Mouse (Mus musculus) heart, embryonic 15.5 days (tissue): ENCODE measurements around the gene Unc13c. TPM values are rescaled to one million over a fixed set of nuclear protein-coding genes. Genes with fewer than 3 reads are reported as not detected.
A peak's percentile ranks its signal among the peaks of the same experiment; 100 is the strongest.

Experiments
- ATAC-seq: fragments of 200-750 bp; cut with Nextera tagmentation; replicated peaks from 2 replicates; pipeline ENCODE4 v1.8.0; 2017; ENCODE audit warnings: low read depth, moderate TSS enrichment; ENCODE audit not compliant: insufficient number of reproducible peaks, insufficient read depth, low FRiP score
- H3K27ac ChIP-seq: fragments of 300-500 bp; sonication (generic); 2 replicates; pipeline ENCODE4 v1.5.1; 2015; ENCODE audit warnings: mild to moderate bottlenecking, inconsistent platforms
- H3K27me3 ChIP-seq: fragments of 300-500 bp; sonication (generic); 2 replicates; pipeline ENCODE4 v1.6.1; 2015; ENCODE audit warnings: inconsistent platforms
- H3K36me3 ChIP-seq: fragments of 300-500 bp; sonication (generic); 2 replicates; pipeline ENCODE4 v1.6.1; 2015; ENCODE audit warnings: mild to moderate bottlenecking, inconsistent platforms
- H3K4me1 ChIP-seq: fragments of 300-500 bp; sonication (generic); replicated peaks from 2 replicates; pipeline ENCODE4 v1.6.1; 2015; ENCODE audit warnings: inconsistent platforms
- H3K4me2 ChIP-seq: fragments of 300-500 bp; sonication (generic); 2 replicates; pipeline ENCODE4 v1.6.1; 2015; ENCODE audit warnings: inconsistent platforms, mild to moderate bottlenecking, moderate library complexity
- H3K4me3 ChIP-seq: fragments of 300-500 bp; sonication (generic); 2 replicates; pipeline ENCODE4 v1.5.1; 2015; ENCODE audit warnings: mild to moderate bottlenecking, inconsistent platforms
- H3K9ac ChIP-seq: fragments of 300-500 bp; sonication (generic); 2 replicates; pipeline ENCODE4 v1.6.1; 2015; ENCODE audit warnings: mild to moderate bottlenecking, inconsistent platforms
- H3K9me3 ChIP-seq: fragments of 300-500 bp; sonication (generic); replicated peaks from 2 replicates; pipeline ENCODE4 v1.6.1; 2016; ENCODE audit warnings: inconsistent platforms
- WGBS: fragments of 180-500 bp; shearing (Covaris S2); methylation state at CpG from one replicate; pipeline ENCODE4 v1.1.7; 2015; ENCODE audit warnings: mixed read lengths; 5-methylcytosine and 5-hydroxymethylcytosine counted together
- polyA plus RNA-seq: library from polyadenylated mRNA; unstranded; fragments of >200 nt; fragmentation: Nextera tagmentation; extraction: Ambion mirVana; gene quantifications from 2 replicates; pipeline ENCODE4 v1.2.1, GENCODE M21; 2015

The Unc13c gene
- polyA plus RNA-seq, 1 experiment from 2014 or later: 2.1 TPM

DNA sequence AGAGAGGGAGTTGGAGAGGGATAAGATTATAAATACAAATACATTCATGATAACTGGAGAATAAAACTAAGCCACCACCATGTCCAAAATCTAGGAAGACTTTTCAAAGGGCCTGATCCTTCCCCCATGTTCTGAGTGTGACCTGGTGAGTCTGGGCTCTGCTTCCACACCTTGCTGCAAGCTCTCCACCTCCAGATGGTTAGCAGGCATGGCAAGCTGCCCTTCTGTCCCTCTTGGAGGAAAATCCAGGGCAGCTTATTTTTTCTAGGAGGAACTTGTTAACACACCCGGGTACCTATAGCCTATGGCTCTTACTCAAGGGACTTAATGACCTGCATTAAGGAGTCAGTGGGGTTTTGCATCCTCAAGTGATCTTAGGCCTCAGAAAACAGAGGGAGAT lies 364.8 kb downstream of the Unc13c start:
- no peak for ATAC-seq
- Histone ChIP-seq H3K27ac (no peak overlapping the region), H3K4me3 (no peak overlapping the region), H3K9me3 (no peaks in the 10 kb centered on the region), H3K4me2 (no peak overlapping the region), H3K9ac (no peak overlapping the region), H3K27me3 (no peaks in the 10 kb centered on the region), H3K4me1 (no peaks in the 10 kb centered on the region), H3K36me3 (no peaks in the 10 kb centered on the region)
- 68% methylated on average over 1 of the region's 1 CpGs for WGBS

DNA sequence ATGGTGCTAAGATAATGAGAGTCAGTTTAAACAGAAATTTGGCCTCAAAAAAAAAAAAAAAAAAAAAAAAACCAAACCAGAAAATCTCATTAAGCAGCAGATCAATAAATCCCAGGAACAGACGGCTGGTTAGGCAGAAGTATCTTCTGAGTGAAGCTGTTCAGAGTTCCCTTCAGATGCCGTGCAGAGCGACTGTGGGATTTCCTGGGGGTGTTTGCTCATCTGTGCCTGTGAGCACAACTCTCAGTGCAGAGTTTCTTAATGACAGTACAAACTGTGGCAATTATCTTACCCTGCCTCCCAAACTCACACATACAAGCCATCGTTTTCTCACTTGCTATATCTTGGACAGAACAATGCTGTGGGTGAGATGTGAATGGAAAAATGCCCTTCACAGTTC lies 403.2 kb downstream of the Unc13c start:
- Histone ChIP-seq H3K9me3 (no peaks in the 10 kb centered on the region), H3K27me3 (no peaks in the 10 kb centered on the region), H3K27ac (no peak overlapping the region), H3K4me1 (no peaks in the 10 kb centered on the region), H3K4me2 (no peak overlapping the region), H3K4me3 (no peak overlapping the region), H3K9ac (no peak overlapping the region), H3K36me3 (no peaks in the 10 kb centered on the region)
- 54% methylated on average over 4 of the region's 4 CpGs for WGBS
- no peak for ATAC-seq

DNA sequence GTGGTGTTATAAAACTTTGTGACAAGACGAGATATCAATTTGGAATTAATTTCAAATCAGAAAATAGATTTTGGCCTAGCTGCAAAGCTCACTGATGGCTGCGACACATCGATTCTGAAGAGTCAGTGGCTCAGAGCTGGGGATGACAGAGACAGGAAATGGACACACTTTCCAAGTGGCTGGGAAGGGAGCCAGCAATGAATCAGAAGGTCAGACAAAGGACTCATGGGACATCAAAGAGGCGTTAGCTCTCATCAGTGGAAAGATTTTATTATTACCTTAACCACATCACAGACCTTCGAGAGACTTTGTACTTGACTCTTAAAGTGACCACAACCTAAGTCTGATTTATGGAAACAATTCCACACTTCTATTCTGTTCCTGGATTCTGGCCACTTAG lies 408.7 kb downstream of the Unc13c start:
- Histone ChIP-seq H3K4me1 (peaks cover 7% of the 10 kb centered on the region), H3K9me3 (no peaks in the 10 kb centered on the region), H3K4me2 (no peak overlapping the region), H3K27ac (0 out of 2 replicates have a peak overlapping the region, but pooled peaks have one; percentile 14), H3K27me3 (no peaks in the 10 kb centered on the region), H3K9ac (no peak overlapping the region), H3K36me3 (no peaks in the 10 kb centered on the region), H3K4me3 (no peak overlapping the region)
- ATAC-seq: no peak
- 16% methylated on average over 5 of the region's 5 CpGs for WGBS

DNA sequence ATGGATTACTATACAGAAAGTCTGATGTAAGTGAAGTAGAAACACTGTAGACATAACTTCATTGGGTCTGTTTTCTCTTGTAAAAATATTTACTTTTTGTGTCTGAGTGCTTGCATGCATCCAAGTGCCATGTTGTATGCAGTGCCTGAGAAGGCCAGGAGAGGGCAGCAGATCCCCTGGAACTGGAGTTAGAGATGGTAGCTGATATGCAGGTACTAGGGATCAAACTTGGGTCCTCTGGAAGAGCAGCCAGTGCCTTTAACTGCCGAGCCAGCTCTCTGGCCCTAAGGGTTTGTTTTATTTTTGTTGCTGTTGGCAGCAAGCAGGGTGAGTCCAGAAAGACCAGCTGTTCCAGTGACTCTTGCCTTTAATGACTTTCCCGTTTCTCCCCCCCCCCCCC lies 411.0 kb downstream of the Unc13c start:
- peaks cover 7% of the 10 kb centered on the region for H3K4me1 ChIP-seq
- no peak for ATAC-seq
- H3K27ac ChIP-seq: no peak overlapping the region
- no peaks in the 10 kb centered on the region for H3K9me3 ChIP-seq
- no peak overlapping the region for H3K4me3 ChIP-seq
- H3K9ac ChIP-seq: no peak overlapping the region
- H3K27me3 ChIP-seq: no peaks in the 10 kb centered on the region
- H3K4me2 ChIP-seq: no peak overlapping the region
- 59% methylated on average over 1 of the region's 2 CpGs for WGBS
- no peaks in the 10 kb centered on the region for H3K36me3 ChIP-seq

DNA sequence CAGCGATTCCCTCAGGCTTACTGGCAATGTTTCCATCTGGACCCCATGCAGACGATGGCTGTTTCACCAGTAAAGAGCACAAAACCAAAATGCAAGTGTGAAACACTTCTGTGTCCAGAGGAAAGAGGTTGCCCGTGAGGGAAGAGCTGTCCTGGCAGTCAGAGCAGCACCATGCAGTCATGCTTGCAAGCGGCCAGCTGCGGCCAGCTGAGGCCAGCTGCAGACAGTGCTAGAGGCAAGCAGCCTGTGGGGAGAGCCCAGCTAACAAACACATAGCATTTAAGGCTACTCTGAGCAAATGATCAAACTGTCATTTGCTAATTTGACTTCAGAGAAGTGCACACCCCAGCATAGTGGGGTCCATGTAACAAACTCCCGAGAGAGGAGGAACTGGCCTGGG lies 413.4 kb downstream of the Unc13c start:
- 75% methylated on average over 6 of the region's 6 CpGs for WGBS
- Histone ChIP-seq H3K4me2 (no peak overlapping the region), H3K36me3 (no peaks in the 10 kb centered on the region), H3K9ac (no peak overlapping the region), H3K27me3 (no peaks in the 10 kb centered on the region), H3K4me1 (peaks cover 8% of the 10 kb centered on the region), H3K9me3 (no peaks in the 10 kb centered on the region), H3K27ac (no peak overlapping the region), H3K4me3 (no peak overlapping the region)
- ATAC-seq: no peak

DNA sequence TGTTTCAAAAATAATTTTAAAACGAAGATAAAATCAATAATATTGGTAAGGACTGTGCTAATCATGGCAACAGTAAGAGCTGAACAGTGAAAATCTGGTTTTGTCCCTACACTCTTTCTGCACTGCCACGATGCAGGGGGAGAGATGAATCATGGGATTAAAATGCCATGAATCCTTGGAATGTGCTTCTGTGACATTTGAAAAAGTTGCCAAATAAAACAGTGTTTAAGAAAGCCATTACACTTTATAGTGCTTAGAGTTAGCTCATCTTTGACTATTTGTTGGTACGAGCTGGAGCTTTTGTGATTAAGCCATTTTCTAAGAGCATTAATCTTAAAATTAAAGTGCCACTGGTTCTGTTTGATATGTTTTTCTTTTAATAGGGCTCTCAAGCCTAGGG lies 496.2 kb downstream of the Unc13c start:
- Histone ChIP-seq H3K9ac (no peak overlapping the region), H3K4me3 (no peak overlapping the region), H3K4me1 (no peaks in the 10 kb centered on the region; the same call in 1 of the 2 replicates), H3K9me3 (no peaks in the 10 kb centered on the region), H3K27ac (no peak overlapping the region), H3K27me3 (no peaks in the 10 kb centered on the region), H3K4me2 (no peak overlapping the region), H3K36me3 (no peaks in the 10 kb centered on the region)
- no peak for ATAC-seq
- WGBS: 34% methylated on average over 3 of the region's 3 CpGs

DNA sequence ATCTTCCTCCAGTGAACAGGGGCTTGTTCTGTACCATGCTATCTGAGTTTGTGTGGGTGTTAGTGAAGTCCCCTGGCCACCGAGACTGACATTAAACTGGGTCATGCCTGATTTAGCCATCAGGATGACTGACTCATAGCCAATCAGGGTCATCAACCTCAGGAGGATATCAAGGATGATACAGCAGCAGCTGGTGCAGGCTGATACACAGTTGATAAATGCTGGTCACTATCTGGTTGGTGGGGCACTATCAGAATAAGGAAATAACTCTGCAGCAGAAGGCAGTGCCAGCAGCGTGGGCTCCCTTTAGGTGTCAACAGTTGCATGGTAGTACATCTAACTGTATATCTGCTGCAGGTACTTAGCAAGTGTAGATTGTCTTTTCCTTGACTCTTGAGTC lies 506.7 kb downstream of the Unc13c start:
- no peak for ATAC-seq

DNA sequence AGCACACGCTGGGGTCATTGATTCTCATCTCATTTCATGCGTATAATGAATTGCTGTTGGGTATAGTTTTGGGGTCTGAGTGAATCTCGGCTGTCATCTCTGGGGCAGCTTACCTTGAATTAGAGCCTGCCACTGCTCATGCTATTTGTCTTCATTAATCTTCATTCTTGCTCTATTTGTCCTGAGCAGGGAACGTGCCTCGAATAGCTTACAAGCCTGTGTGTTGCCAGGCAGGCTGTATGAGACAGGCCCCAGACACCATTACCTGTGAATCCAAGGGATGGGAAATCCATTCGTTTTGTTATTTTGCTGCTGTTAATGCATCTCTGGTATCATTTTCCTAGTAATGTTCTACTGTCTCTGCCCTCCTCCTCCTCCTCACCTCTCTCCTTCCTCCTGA lies 518.8 kb downstream of the Unc13c start:
- Histone ChIP-seq H3K9ac (no peak overlapping the region), H3K36me3 (no peaks in the 10 kb centered on the region), H3K9me3 (no peaks in the 10 kb centered on the region), H3K4me3 (no peak overlapping the region), H3K27me3 (no peaks in the 10 kb centered on the region), H3K4me1 (no peaks in the 10 kb centered on the region), H3K27ac (no peak overlapping the region), H3K4me2 (no peak overlapping the region)
- 81% methylated on average over 6 of the region's 6 CpGs for WGBS
- no peak for ATAC-seq

More for the DNA sequence above, 506.7 kb downstream of the Unc13c start:
- H3K9me3 ChIP-seq: no peaks in the 10 kb centered on the region
- H3K36me3 ChIP-seq: no peaks in the 10 kb centered on the region
- no peak overlapping the region for H3K4me3 ChIP-seq
- H3K4me1 ChIP-seq: no peaks in the 10 kb centered on the region
- H3K27ac ChIP-seq: no peak overlapping the region
- WGBS: 72% methylated on average over 2 of the region's 2 CpGs
- H3K9ac ChIP-seq: no peak overlapping the region
- no peak overlapping the region for H3K4me2 ChIP-seq
- no peaks in the 10 kb centered on the region for H3K27me3 ChIP-seq

DNA sequence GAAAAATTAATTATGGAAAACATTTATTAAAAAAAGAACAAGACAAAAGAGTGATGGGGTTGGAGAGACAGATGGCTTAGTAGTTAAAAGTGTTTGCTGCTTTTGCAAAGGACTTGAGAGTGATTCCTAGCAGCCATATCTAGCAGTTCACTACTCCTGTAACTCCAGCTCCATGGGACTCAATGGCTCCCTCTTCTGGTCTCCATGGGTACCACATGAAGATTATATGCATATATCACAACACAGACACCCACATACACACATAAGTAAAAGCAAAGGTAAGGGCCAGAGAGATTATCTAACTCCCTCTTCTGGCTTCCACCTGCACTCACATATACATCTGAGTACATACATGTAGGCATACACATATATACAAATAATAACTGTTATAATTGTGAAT lies 519.5 kb downstream of the Unc13c start:
- no peaks in the 10 kb centered on the region for H3K9me3 ChIP-seq
- H3K27me3 ChIP-seq: no peaks in the 10 kb centered on the region
- no peak overlapping the region for H3K27ac ChIP-seq
- H3K36me3 ChIP-seq: no peaks in the 10 kb centered on the region
- no peak overlapping the region for H3K4me3 ChIP-seq
- H3K9ac ChIP-seq: no peak overlapping the region
- no peak overlapping the region for H3K4me2 ChIP-seq
- no peaks in the 10 kb centered on the region for H3K4me1 ChIP-seq
- ATAC-seq: no peak

DNA sequence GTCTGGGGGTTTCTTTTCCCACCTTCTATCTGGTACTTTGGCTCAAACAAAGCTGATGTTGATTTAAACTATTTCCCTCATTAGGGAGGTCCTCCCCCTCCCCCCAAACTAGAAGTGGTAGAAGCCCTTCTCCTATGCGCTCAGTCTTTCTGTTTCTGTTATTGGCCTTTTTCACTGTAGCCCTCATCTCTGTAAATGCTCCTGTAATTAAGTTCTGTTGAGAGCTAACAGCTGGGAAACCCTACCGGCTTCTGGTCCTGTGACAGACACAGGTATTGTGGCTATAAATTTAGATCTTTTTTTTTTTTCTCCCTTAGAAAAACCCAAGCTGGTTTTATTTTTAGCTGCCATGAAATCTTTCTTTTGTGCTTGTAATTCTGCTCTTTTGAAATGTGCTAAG lies 536.8 kb downstream of the Unc13c start:
- 70% methylated on average over 2 of the region's 2 CpGs for WGBS
- no peak overlapping the region for H3K27ac ChIP-seq
- no peaks in the 10 kb centered on the region for H3K4me1 ChIP-seq
- no peak for ATAC-seq
- no peaks in the 10 kb centered on the region for H3K9me3 ChIP-seq
- no peak overlapping the region for H3K4me3 ChIP-seq
- H3K9ac ChIP-seq: no peak overlapping the region
- no peaks in the 10 kb centered on the region for H3K36me3 ChIP-seq
- no peak overlapping the region for H3K4me2 ChIP-seq
- H3K27me3 ChIP-seq: no peaks in the 10 kb centered on the region

Other genes starting within 250 kb of the Unc13c start
- 1.5 and 1.6 TPM in 2 replicates for gene Wdr72, start 141.4 kb upstream of the Unc13c start, polyA plus RNA-seq